Mouse (Mus musculus): ENCODE measurements around the gene Dip2b.

Dip2b gene

GRCm38 (mm10) chr15:100268916-100269315, 230.5 kb downstream of the Dip2b start:
- no peak for DNase-seq
